Mouse (Mus musculus) c-Kit-positive CD71-negative TER-119-negative erythroid progenitor cells, embryonic 14.5 days (primary cell): ENCODE results near the gene Abcc4.
A peak's percentile ranks its signal among the peaks of the same experiment; 100 is the strongest.

Experiments
- DNase-seq: peaks from one replicate; pipeline ENCODE4 v3.0.0-alpha.2; 2013; ENCODE audit warnings: low read depth

The Abcc4 gene

DNA sequence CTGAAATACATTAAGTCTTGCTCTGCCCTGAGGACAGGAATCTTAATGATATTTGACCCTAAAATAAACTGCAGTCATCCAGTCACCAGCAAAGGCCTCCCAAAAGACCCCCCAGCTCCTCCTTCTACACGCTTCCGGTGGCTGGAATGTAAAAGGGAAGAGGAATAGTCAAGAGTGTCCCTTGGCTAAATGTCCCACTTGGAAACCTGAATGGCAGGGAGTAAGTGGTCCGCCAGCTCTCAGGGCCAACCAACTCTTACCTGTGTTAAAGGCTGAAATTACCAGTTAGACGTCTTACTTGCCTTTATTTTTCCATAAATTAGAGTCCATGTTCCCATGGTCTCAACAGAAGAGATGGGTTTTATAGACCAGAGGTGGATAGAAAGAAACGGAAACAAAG, 6.9 kb upstream of the Abcc4 start:
- no peak for DNase-seq

GRCm38 (mm10) chr14:118710945-118711344, 4.9 kb upstream of the Abcc4 start:
- no peak for DNase-seq

GRCm38 (mm10) chr14:118709736-118710135, 3.7 kb upstream of the Abcc4 start:
- peak; percentile 53 for DNase-seq

GRCm38 (mm10) chr14:118708126-118708525, 2.1 kb upstream of the Abcc4 start:
- DNase-seq, result no peak

- no peak for DNase-seq
Observed at GRCm38 (mm10) chr14:118706962-118707361, 943 bp upstream of the Abcc4 start.

GRCm38 (mm10) chr14:118705465-118705807, 583 bp downstream of the Abcc4 start:
- DNase-seq, result no peak

DNA sequence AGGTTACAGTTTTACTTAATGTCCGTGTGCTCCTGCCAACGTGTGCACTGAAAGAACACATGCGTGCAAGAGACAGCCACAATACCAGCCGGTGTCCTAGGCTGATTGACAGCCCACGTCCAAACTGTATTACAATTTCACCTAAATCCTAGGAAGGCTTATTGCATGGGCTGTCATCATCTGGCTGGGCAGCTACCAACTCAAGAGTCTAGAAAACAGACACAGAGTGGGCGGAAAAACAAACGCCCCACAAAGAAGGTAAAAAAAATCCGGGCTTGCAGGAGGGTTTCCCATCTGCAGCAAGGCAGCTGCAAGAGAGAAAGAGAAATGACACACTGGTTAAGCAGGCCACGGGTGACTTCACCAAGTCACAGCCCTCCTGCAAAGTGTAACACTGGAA, 2.7 kb downstream of the Abcc4 start:
- no peak for DNase-seq

DNA sequence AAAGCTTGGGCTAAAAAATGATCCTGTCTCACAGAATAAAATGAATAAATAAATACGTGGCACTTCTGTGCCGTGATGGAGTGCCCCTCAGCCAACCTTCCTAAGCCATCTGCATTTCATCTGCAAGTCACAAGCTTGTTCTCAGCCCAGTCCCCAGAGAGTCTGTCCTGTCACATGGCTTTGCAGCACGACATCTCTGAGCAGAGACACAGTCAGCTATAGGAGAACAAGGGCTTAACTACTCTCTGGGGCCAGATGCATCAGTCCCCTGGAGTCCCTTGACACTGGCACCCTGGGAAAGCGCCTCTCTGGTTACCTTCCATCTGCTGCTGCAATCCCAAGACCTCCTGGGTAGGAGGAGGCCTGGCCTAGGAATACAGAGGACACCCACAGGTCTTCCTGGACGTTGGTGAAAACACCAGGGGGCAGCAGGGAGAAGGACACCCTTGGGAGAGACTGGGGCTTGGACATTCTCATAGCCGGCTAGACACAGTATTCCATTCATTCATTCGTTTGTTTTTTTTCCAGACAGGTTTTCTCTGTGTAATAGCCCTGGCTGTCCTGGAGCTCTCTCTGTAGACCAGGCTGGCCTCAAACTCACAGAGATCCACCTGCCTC, 3.9 kb downstream of the Abcc4 start:
- DNase-seq, result no peak

DNA sequence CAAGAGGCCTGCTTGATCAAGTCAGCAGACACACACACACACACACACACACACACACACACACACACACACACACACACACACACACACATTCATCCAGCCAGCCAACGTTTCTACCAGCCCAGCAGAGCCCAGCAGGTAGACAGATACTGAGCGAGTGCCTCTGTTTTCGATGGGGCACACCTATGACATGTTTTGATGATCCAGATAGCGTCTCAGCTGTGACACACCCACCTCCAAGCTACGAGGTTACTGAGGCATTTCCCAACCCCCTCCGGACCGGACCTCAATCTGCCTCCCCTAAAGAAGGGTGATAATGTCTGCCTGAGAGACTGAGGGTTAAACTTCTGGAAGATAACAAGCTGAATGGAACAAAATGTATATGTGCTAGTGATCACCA, 5.4 kb downstream of the Abcc4 start:
- DNase-seq, result no peak

- no peak for DNase-seq
Observed at GRCm38 (mm10) chr14:118699963-118700362, 6.1 kb downstream of the Abcc4 start.

GRCm38 (mm10) chr14:118699508-118699907, 6.5 kb downstream of the Abcc4 start:
- DNase-seq, result no peak

DNA sequence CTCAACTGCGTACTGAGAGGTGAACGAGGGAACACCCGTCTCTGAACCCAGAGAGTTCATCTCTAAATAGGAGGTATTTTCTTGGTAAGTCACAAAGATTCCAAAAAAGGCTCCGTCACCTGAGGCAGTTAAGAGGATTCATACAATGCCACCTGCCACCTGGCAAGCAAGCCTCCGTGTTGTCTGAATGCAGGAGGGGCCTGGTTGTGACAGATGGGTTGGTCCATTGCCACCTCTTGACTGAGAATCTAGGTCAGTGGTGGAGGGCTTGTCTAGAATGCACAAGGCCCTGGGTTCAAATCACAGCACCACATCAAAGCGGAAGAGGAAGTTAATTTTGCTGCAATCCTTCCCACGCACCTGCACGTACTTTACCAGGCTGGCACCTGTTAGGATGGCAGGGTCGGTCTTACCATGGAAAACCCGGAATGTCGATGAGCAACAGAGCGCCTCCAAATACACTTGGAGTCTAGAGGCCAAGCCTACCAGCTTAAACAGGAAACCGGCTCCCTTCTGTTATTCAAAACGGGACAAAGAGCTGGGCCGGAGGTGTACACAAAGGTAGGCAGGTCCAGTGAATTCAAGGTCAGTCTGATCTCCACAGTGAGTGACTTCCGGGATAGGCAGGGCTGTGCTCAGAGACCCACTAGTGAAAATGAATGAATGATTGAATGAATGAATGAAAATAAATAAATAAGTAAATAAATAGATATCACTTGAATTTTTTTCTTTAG, 9.3 kb downstream of the Abcc4 start:
- DNase-seq, result no peak

- no peak for DNase-seq
Observed at GRCm38 (mm10) chr14:118695866-118696265, 10.2 kb downstream of the Abcc4 start.

- no peak for DNase-seq
Observed at GRCm38 (mm10) chr14:118694321-118694720, 11.7 kb downstream of the Abcc4 start.

DNA sequence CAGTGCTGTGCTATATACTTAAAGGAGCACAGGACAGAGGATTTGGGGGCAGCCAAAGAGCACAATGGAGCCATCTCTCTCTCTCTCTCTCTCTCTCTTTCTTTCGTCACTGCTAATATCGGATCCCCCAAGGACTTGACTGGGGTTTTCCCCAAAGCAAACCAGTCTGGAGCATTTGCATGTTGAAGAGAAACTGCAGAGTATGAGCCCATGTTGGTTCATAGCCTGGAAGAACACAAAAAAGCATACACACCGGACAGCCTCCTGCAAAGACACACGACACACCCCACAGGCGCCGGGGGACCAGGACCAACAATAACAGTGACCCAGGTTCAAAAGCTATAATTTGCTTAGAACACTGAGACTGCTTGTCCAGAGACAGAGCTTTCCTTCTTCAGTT, 14.1 kb downstream of the Abcc4 start:
- no peak for DNase-seq

GRCm38 (mm10) chr14:118691404-118691803, 14.6 kb downstream of the Abcc4 start:
- DNase-seq, result no peak

DNA sequence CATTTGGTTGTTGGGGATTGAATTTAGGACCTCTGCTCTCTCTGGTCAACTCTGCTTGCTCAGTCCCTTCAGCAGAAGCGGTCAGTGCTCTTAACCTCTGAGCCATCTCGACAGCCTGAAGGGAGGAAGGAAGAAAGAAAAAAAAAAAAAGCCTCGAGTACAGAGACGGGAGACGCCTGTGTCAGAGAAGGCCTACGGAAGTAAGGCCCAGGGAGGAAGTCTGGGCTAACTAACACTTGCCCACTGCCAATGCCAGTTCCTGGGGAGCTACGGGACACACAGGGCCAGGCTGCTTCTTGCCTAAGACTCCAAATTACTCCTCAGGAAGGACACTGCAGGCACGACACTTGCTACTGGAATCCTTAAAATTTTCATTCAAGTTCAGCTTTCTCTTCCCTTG, 15.1 kb downstream of the Abcc4 start:
- no peak for DNase-seq

GRCm38 (mm10) chr14:118690336-118690735, 15.7 kb downstream of the Abcc4 start:
- DNase-seq, result no peak

DNA sequence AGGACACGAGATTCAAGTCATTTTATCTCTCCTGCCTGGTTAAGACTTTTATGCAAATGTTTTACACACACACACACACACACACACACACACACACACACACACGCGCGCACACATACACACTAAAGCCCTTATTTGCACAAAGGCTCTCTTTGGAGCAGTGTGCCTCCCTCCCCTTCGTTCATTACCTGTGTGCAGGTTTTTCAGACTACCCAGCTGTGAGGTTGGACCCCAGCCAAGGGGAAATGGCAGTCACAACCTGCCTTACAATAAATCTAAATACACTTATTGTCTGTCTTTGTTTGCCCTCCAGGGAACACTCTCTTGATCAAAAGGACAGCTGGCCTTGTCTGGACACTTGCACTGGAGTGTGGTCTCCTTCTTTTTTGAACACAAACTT, 17.4 kb downstream of the Abcc4 start:
- no peak for DNase-seq

DNA sequence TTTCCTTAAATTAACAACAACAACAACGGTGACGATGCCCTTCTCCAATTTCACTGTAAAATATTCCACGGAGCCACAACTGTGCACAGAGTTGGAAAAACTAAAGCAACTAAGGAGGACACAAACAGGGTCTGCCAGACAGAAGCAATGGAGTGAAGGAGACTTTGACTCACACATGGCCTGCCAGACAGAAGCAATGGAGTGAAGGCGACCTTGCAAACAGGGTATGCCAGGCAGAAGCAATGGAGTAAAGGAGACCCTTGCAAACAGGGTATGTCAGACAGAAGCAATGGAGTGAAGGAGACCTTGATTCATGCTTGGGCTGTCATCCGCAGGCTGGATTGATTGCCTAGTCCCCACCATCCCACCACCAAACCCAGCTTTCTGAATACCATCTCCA, 19.2 kb downstream of the Abcc4 start:
- DNase-seq, result no peak

DNA sequence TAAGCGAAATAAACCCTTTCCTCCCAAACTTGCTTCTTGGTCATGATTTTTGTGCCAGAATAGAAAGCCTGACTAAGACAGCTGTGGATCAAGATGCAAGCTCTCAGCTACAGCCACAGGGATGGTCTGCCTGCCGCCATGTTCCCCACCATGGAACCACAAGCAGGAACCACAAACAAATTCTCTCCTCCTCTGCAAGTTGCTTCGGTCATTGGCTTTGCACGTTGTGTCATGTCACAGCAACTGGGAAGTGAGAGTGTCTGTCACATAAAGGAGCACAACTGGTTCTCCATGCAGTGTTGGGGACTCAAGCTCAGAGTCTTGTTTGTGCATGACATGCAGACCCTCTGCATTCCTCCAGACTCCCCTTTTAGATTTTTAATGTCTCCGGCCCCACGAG, 20.4 kb downstream of the Abcc4 start:
- DNase-seq, result no peak

- DNase-seq, result no peak
Observed at GRCm38 (mm10) chr14:118682339-118683034, 23.5 kb downstream of the Abcc4 start.

GRCm38 (mm10) chr14:118681087-118681486, 24.9 kb downstream of the Abcc4 start:
- DNase-seq, result no peak
